Mouse (Mus musculus) hindbrain, embryonic 16.5 days (tissue): ENCODE results near the gene S100b. TPM values are rescaled to one million over a fixed set of nuclear protein-coding genes. Genes with fewer than 3 reads are reported as not detected.
A peak's percentile ranks its signal among the peaks of the same experiment; 100 is the strongest.

Experiments used
- ATAC-seq: fragments of 200-750 bp; cut with Nextera tagmentation; 2 replicates; pipeline ENCODE4 v1.8.0; 2017; ENCODE audit warnings: moderate TSS enrichment, moderate library complexity
- H3K27ac ChIP-seq: fragments of 300-500 bp; sonication (generic); 2 replicates; pipeline ENCODE4 v1.5.1; 2014; ENCODE audit warnings: low read depth, mild to moderate bottlenecking, control low read depth, low read length, moderate library complexity
- H3K27me3 ChIP-seq: fragments of 300-500 bp; sonication (generic); replicated peaks from 2 replicates; pipeline ENCODE4 v1.6.1; 2014; ENCODE audit warnings: low read length; ENCODE audit not compliant: control insufficient read depth, insufficient read depth
- H3K36me3 ChIP-seq: fragments of 300-500 bp; sonication (generic); 2 replicates; pipeline ENCODE4 v1.6.1; 2014; ENCODE audit warnings: mild to moderate bottlenecking, low read length, moderate library complexity, mixed read lengths; ENCODE audit not compliant: control insufficient read depth, insufficient read depth
- H3K4me1 ChIP-seq: fragments of 300-500 bp; sonication (generic); 2 replicates; pipeline ENCODE4 v1.6.1; 2014; ENCODE audit warnings: low read depth, low read length; ENCODE audit not compliant: control insufficient read depth, insufficient read depth
- H3K4me2 ChIP-seq: fragments of 300-500 bp; sonication (generic); 2 replicates; pipeline ENCODE4 v1.6.1; 2014; ENCODE audit warnings: mild to moderate bottlenecking, low read length, control low read depth, moderate library complexity
- H3K4me3 ChIP-seq: fragments of 300-500 bp; sonication (generic); 2 replicates; pipeline ENCODE4 v1.5.1; 2014; ENCODE audit warnings: mild to moderate bottlenecking, low read length, control low read depth, moderate library complexity
- H3K9ac ChIP-seq: fragments of 300-500 bp; sonication (generic); 2 replicates; pipeline ENCODE4 v1.6.1; 2014; ENCODE audit warnings: low read depth, mild to moderate bottlenecking, control low read depth, low read length, moderate library complexity
- H3K9me3 ChIP-seq: fragments of 300-500 bp; sonication (generic); 2 replicates; pipeline ENCODE4 v1.6.1; 2014; ENCODE audit warnings: mild to moderate bottlenecking, low read length, moderate library complexity; ENCODE audit not compliant: control insufficient read depth
- WGBS: fragments of 180-500 bp; shearing (Covaris S2); extraction: QIAGEN DNeasy Blood & Tissue Kit; methylation state at CpG from one replicate; pipeline ENCODE4 v1.1.7; 2014; 5-methylcytosine and 5-hydroxymethylcytosine counted together
- polyA plus RNA-seq: library from polyadenylated mRNA; unstranded; fragments of >200 nt; fragmentation: Nextera tagmentation; extraction: Ambion mirVana; gene quantifications from 2 replicates; pipeline ENCODE4 v1.2.1, GENCODE M21; 2015

The S100b gene
- polyA plus RNA-seq, 1 experiment from 2014 or later = 7.9 TPM

GRCm38 (mm10) chr10:76255617-76256016 is 2.0 kb downstream of the S100b start:
- Histone ChIP-seq H3K9me3 (no peaks in the 10 kb centered on the region), H3K9ac (no peak overlapping the region), H3K4me1 (peaks cover 5% of the 10 kb centered on the region), H3K36me3 (no peaks in the 10 kb centered on the region), H3K4me2 (no peak overlapping the region), H3K27me3 (no peaks in the 10 kb centered on the region), H3K27ac (no peak overlapping the region), H3K4me3 (no peak overlapping the region)
- ATAC-seq = no peak
- 54% methylated on average over 6 of the region's 6 CpGs for WGBS

- no peak overlapping the region for H3K4me3 ChIP-seq
- H3K27ac ChIP-seq = no peak overlapping the region
- H3K9ac ChIP-seq = no peak overlapping the region
- no peak overlapping the region for H3K4me2 ChIP-seq
- no peaks in the 10 kb centered on the region for H3K27me3 ChIP-seq
- H3K9me3 ChIP-seq = no peaks in the 10 kb centered on the region
- 95% methylated on average over 7 of the region's 7 CpGs for WGBS
- H3K4me1 ChIP-seq = peaks cover 5% of the 10 kb centered on the region
- no peaks in the 10 kb centered on the region for H3K36me3 ChIP-seq
- no peak for ATAC-seq
Measured at GRCm38 (mm10) chr10:76257231-76257630, 3.6 kb downstream of the S100b start.

GRCm38 (mm10) chr10:76257719-76258390 is 4.2 kb downstream of the S100b start:
- H3K27me3 ChIP-seq = no peaks in the 10 kb centered on the region
- no peak overlapping the region for H3K4me3 ChIP-seq
- WGBS = 86% methylated on average over 12 of the region's 12 CpGs
- H3K9me3 ChIP-seq = no peaks in the 10 kb centered on the region
- H3K4me1 ChIP-seq = peaks cover 5% of the 10 kb centered on the region
- H3K27ac ChIP-seq = no peak overlapping the region
- H3K36me3 ChIP-seq = no peaks in the 10 kb centered on the region
- no peak overlapping the region for H3K4me2 ChIP-seq
- no peak overlapping the region for H3K9ac ChIP-seq
- no peak for ATAC-seq

DNA sequence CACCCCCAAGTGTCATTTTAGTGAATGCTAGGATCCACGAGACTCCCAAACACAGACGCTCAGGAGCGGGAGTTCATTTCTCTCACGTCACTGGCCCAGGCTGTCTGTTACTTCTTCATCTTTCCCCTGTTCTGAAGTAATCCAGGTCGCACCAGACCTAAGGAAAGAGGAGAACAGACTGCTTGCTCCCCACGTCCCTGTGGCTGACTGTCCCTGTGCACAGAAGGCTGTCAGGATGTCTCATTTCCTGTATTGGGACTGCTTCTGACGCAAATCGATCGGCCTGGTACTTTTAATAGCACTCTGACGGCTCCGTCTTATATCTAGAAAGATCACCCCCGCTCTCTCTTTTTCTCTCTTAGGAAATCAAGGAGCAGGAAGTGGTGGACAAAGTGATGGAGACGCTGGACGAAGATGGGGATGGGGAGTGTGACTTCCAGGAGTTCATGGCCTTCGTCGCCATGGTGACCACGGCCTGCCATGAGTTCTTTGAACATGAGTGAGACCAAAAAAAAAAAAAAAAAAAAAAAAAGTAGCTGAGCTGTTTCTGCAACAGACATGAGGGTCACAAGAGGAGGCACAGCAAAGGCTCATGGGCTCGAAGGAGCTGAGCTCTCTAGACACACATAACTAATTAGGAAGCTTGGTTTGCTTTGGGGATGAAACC is 6.0 kb downstream of the S100b start:
- Histone ChIP-seq H3K27ac (no peak overlapping the region), H3K4me1 (no peaks in the 10 kb centered on the region), H3K9me3 (no peaks in the 10 kb centered on the region), H3K36me3 (peaks cover 2% of the 10 kb centered on the region), H3K4me2 (no peak overlapping the region), H3K9ac (no peak overlapping the region), H3K4me3 (no peak overlapping the region), H3K27me3 (no peaks in the 10 kb centered on the region)
- no peak for ATAC-seq
- 66% methylated on average over 18 of the region's 18 CpGs for WGBS

GRCm38 (mm10) chr10:76260358-76261059 is 6.9 kb downstream of the S100b start:
- peak; percentile 43; the same call in 1 of the 2 replicates for ATAC-seq
- WGBS = 55% methylated on average over 11 of the region's 11 CpGs
- H3K36me3 ChIP-seq = peaks cover 3% of the 10 kb centered on the region
- H3K4me1 ChIP-seq = no peaks in the 10 kb centered on the region
- H3K4me2 ChIP-seq = no peak overlapping the region
- H3K4me3 ChIP-seq = no peak overlapping the region
- no peaks in the 10 kb centered on the region for H3K27me3 ChIP-seq
- H3K9ac ChIP-seq = no peak overlapping the region
- H3K27ac ChIP-seq = no peak overlapping the region
- H3K9me3 ChIP-seq = no peaks in the 10 kb centered on the region

DNA sequence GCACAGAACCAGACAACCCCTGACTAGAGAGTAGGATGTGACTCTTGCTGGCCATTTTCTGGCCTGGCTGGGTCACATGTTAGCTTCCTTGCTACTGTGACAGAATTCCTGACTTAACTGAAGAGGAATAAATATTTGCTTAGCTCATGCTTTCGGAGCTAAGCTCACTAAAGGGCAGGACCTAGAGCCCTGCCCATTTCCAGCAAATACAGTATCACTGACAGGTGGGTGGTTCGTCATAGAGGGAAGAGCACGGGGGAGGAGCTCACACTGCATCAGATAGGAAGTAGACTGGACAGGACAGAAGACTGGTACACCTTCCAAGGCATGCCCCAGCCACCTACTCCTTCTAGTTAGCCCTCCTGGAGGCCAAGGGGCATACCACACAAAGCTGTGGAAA is 7.8 kb downstream of the S100b start:
- H3K27ac ChIP-seq = no peak overlapping the region
- no peaks in the 10 kb centered on the region for H3K27me3 ChIP-seq
- H3K4me3 ChIP-seq = no peak overlapping the region
- ATAC-seq = no peak
- no peaks in the 10 kb centered on the region for H3K9me3 ChIP-seq
- H3K9ac ChIP-seq = no peak overlapping the region
- 76% methylated on average over 3 of the region's 3 CpGs for WGBS
- peaks cover 8% of the 10 kb centered on the region for H3K36me3 ChIP-seq
- no peak overlapping the region for H3K4me2 ChIP-seq
- no peaks in the 10 kb centered on the region for H3K4me1 ChIP-seq

- Histone ChIP-seq H3K9me3 (no peaks in the 10 kb centered on the region), H3K9ac (no peak overlapping the region), H3K4me3 (no peak overlapping the region), H3K27ac (no peak overlapping the region), H3K4me2 (no peak overlapping the region), H3K27me3 (no peaks in the 10 kb centered on the region), H3K4me1 (no peaks in the 10 kb centered on the region), H3K36me3 (peaks cover 11% of the 10 kb centered on the region)
- ATAC-seq = no peak
- WGBS = 65% methylated on average over 4 of the region's 4 CpGs
Measured at GRCm38 (mm10) chr10:76262431-76262830, 8.8 kb downstream of the S100b start.

DNA sequence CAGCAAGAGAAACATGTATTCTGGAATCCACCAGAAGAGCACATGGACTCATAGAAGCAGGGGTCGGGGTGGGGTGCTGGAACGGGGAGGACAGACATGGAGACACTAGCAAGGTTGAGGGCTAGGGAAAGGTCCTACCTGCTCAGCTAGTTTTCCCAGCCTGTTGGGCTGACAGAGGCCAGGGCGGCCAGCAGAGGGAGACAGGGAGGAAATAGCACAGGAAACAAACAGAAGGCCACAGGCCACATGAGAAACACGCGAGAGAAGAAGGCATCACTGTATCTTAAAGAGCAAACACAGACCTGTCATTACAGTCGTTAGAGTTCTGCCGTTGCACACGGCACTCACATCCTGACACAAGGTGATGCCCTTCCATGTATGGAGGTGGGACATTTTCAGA is 17.6 kb downstream of the S100b start:
- WGBS = 57% methylated on average over 8 of the region's 8 CpGs
- H3K9ac ChIP-seq = no peak overlapping the region
- no peaks in the 10 kb centered on the region for H3K9me3 ChIP-seq
- H3K27me3 ChIP-seq = no peaks in the 10 kb centered on the region
- no peak overlapping the region for H3K4me3 ChIP-seq
- no peak for ATAC-seq
- H3K4me1 ChIP-seq = no peaks in the 10 kb centered on the region
- no peak overlapping the region for H3K27ac ChIP-seq
- H3K36me3 ChIP-seq = peaks cover 55% of the 10 kb centered on the region
- no peak overlapping the region for H3K4me2 ChIP-seq

DNA sequence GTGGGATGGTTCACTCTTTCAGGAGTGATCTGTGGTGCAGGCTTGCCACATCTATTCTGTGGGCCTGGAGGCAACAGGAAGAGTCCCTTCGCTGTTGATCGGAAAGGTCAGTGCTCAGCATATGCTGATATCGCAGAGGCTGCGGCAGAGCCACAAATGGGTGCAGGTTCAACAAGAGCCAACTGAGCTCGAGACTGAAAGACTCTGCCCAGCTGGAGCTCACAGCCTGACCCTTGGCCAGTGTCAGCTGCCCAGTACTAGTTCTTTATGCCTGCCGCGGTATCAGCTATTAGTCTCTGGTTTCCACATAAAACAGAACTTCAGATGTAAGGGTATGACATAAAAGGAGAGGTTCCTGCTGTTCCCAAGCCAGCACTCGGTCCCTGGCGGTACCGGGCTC is 21.6 kb downstream of the S100b start:
- no peak overlapping the region for H3K9ac ChIP-seq
- no peaks in the 10 kb centered on the region for H3K9me3 ChIP-seq
- H3K4me2 ChIP-seq = no peak overlapping the region
- ATAC-seq = no peak
- H3K36me3 ChIP-seq = peaks cover 60% of the 10 kb centered on the region
- no peaks in the 10 kb centered on the region for H3K4me1 ChIP-seq
- H3K27ac ChIP-seq = no peak overlapping the region
- 79% methylated on average over 10 of the region's 10 CpGs for WGBS
- no peaks in the 10 kb centered on the region for H3K27me3 ChIP-seq
- H3K4me3 ChIP-seq = no peak overlapping the region
